Mouse (Mus musculus) heart, embryonic 16.5 days (tissue): ENCODE measurements around the gene Prpf8. TPM values are rescaled to one million over a fixed set of nuclear protein-coding genes. Genes with fewer than 3 reads are reported as not detected.

Experiments
- ATAC-seq: fragments of 200-750 bp; cut with Nextera tagmentation; replicated peaks from 2 replicates; pipeline ENCODE4 v1.8.0; 2017; ENCODE audit warnings: moderate number of reproducible peaks; ENCODE audit not compliant: insufficient read depth, low FRiP score; ENCODE audit errors: extremely low read depth
- H3K27ac ChIP-seq: fragments of 300-500 bp; sonication (generic); 2 replicates; pipeline ENCODE4 v1.5.1; 2014; ENCODE audit warnings: mild to moderate bottlenecking, low read length, control low read depth, moderate library complexity
- H3K27me3 ChIP-seq: fragments of 300-500 bp; sonication (generic); 2 replicates; pipeline ENCODE4 v1.6.1; 2014; ENCODE audit warnings: low read length, mixed read lengths; ENCODE audit not compliant: control insufficient read depth, insufficient read depth
- H3K36me3 ChIP-seq: fragments of 300-500 bp; sonication (generic); 2 replicates; pipeline ENCODE4 v1.6.1; 2014; ENCODE audit not compliant: control insufficient read depth, insufficient read depth
- H3K4me1 ChIP-seq: fragments of 300-500 bp; sonication (generic); 2 replicates; pipeline ENCODE4 v1.6.1; 2014; ENCODE audit warnings: low read length, mixed read lengths; ENCODE audit not compliant: control insufficient read depth, insufficient read depth
- H3K4me2 ChIP-seq: fragments of 300-500 bp; sonication (generic); 2 replicates; pipeline ENCODE4 v1.6.1; 2014; ENCODE audit warnings: low read depth, mild to moderate bottlenecking, control low read depth, low read length
- H3K4me3 ChIP-seq: fragments of 300-500 bp; sonication (generic); 2 replicates; pipeline ENCODE4 v1.5.1; 2014; ENCODE audit warnings: mild to moderate bottlenecking, control low read depth, low read length
- H3K9ac ChIP-seq: fragments of 300-500 bp; sonication (generic); 2 replicates; pipeline ENCODE4 v1.6.1; 2014; ENCODE audit warnings: low read length, control low read depth
- H3K9me3 ChIP-seq: fragments of 300-500 bp; sonication (generic); replicated peaks from 2 replicates; pipeline ENCODE4 v1.6.1; 2016; ENCODE audit warnings: low read length; ENCODE audit not compliant: control insufficient read depth
- WGBS: fragments of 180-500 bp; shearing (Covaris S2); extraction: QIAGEN DNeasy Blood & Tissue Kit; methylation state at CpG from one replicate; pipeline ENCODE4 v1.1.7; 2014; 5-methylcytosine and 5-hydroxymethylcytosine counted together
- polyA plus RNA-seq: library from polyadenylated mRNA; unstranded; fragments of >200 nt; fragmentation: Nextera tagmentation; extraction: Ambion mirVana; gene quantifications from 2 replicates; pipeline ENCODE4 v1.2.1, GENCODE M21; 2015

Gene Prpf8
- polyA plus RNA-seq, 1 experiment from 2014 or later, result 31.4 TPM

DNA sequence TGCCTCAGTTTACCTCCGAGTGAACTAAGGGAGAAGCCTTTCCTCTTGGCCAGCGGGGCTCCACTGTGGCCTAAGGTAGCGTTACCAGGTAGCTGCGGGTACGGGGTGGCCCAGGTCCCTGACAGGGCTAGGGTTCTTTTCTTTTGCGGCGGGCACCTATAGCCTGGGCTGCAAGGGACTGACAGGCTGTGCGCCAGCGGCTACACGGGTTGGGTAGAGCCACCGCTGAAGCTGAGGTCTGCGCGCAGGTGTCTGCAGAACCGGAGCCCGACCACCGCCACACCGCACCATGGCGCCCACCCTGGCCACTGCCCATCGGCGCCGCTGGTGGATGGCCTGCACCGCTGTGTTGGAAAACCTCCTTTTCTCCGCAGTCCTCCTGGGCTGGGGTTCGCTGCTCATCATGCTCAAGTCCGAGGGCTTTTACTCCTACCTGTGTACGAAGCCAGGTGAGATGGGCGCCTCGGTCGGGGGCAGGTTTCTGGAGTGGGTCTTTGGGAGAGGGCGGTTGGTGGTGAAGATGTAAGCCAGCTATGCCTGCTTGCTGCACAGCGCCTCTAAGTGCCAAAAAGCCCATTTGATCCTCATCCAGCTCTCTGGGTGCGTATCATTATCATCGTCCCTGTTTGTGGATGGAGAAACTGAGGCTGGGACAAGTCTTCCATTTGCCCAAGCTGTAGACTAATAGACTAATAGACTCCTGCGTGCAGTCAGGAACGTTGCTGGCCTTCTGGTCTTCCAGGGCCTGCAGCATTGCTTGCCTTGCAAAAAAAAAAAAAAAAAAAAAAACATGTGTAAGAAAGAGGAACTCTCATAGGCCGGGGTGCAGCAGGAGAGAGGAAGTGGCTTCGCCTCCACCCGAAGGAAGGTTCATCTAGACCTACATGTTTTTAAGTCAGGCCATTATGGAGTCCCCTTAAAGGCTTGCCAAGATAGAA lies 46.0 kb downstream of the Prpf8 start:
- H3K4me3 ChIP-seq, result peak overlapping the region; percentile 70
- peak overlapping the region; percentile 96 for H3K4me2 ChIP-seq
- H3K27ac ChIP-seq, result peak overlapping the region; percentile 57
- H3K36me3 ChIP-seq, result no peaks in the 10 kb centered on the region
- no peaks in the 10 kb centered on the region for H3K27me3 ChIP-seq
- no peak for ATAC-seq
- 14% methylated on average over 38 of the region's 38 CpGs for WGBS
- peak overlapping the region; percentile 77 for H3K9ac ChIP-seq
- H3K4me1 ChIP-seq, result peaks cover 22% of the 10 kb centered on the region
- no peaks in the 10 kb centered on the region for H3K9me3 ChIP-seq

DNA sequence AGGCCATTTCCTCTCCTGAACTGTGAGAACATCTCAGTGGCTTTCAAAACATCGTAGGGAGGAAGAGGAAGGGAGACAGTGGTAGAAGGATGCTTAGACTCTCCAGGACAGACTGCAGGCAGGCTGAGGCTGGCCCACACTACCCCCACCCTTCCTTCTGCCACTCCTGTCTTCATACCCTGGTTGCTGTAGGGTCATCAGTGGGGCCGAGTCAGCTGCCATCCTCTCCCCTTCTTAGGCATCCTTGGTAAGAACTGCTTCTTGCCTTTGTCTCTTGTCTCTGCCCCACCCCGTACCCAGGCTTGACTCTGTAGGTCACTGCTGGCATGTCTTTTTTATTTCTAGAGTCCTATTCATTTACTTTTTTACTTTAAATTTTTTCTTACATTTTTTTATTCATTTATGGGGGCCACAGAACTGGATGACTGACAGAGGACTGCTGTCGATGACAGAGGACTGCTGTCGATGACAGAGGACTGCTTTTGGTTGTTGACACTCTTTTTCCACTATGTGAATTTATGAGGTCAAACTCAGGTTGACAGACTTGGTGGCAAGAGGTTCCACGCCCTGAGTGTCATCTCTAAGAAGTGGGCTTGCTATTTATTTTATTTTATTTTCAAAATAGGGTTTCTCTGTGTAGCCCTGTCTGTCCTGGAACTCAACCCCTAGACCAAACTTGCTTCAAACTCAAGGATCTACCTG lies 46.8 kb downstream of the Prpf8 start:
- Histone ChIP-seq H3K27ac (peak overlapping the region; percentile 57), H3K4me3 (no peak overlapping the region; the same call in 1 of the 2 replicates), H3K9ac (no peak overlapping the region), H3K9me3 (no peaks in the 10 kb centered on the region), H3K4me2 (peak overlapping the region; percentile 96), H3K36me3 (no peaks in the 10 kb centered on the region), H3K27me3 (no peaks in the 10 kb centered on the region), H3K4me1 (peaks cover 30% of the 10 kb centered on the region)
- no peak for ATAC-seq
- 72% methylated on average over 6 of the region's 6 CpGs for WGBS

DNA sequence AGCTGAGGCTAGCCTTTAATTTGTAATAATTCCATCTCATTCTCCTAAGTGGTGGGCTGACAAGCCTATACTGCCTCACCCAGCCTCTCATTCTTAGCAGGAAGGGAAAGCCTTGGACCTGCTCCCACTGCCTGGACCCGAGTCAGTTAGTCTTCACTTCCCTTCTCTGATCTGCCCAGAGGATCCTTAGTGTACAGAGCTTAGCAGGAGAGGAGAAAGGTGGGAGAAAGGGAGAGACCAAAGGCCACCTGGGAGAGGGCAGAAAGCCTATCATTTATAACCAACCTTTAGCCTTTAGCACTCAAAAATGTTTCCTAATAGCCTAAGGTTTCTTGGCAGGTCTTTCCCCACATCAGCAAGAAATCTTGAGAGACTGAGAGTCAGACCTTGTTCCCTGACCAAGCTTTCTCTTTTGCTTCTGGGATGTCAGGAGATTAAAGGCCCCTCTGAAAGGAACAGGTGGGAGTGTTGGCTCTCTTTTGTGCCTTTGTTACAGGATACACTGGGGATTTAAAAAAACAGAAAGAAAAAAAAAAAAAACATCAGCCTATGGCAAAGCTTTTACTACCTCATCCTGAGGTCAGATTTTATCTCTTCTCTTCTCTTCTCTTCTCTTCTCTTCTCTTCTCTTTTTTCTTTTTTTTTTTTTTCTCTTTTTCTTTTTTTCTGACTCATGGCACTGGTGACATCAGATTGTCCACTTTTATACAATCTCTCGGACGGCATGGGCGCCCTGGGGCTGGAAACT lies 47.8 kb downstream of the Prpf8 start:
- 0 out of 2 replicates have a peak overlapping the region, but pooled peaks have one; percentile 20 for H3K4me2 ChIP-seq
- peaks cover 37% of the 10 kb centered on the region for H3K4me1 ChIP-seq

DNA sequence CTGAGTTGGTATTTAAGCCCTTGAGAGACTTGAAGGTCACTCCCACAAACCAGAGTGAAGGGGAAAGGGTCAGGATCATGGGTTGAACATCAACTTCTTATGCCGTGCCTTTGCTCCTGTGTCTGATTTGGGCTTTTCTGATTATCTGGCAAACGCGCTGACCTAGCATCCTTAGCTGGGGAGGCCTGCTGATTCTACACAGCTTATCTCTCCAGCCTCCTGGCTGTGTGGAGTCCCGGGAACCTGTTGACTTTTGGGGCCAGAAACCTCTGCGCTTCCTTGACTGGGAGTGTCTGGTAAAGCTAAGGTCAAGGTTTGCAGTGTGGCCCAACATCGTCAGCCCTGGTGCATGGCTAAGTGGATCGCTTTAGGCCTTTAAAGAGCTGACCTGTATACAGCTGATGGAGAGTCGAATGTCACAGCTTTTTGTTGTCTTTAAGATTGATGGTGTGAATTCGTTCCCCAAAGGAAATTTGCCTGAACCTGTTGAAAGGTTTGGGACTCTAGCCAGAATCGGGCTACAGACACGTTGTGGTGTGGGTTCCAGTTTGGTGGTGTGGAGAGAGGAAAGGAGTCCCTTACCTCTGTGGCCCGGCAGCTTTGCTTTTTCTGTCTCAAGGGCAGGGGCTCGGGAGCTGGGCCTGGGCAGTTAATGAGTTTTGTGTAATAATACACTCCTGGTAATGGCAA lies 48.6 kb downstream of the Prpf8 start:
- Histone ChIP-seq H3K9ac (0 out of 2 replicates have a peak overlapping the region, but pooled peaks have one; percentile 16), H3K36me3 (no peaks in the 10 kb centered on the region), H3K4me3 (no peak overlapping the region), H3K27ac (peak overlapping the region; percentile 30; the same call in 1 of the 2 replicates), H3K27me3 (no peaks in the 10 kb centered on the region), H3K4me2 (0 out of 2 replicates have a peak overlapping the region, but pooled peaks have one; percentile 20), H3K9me3 (no peaks in the 10 kb centered on the region), H3K4me1 (peaks cover 37% of the 10 kb centered on the region)
- 35% methylated on average over 13 of the region's 13 CpGs for WGBS
- no peak for ATAC-seq

More for the DNA sequence above, 47.8 kb downstream of the Prpf8 start:
- H3K9me3 ChIP-seq, result no peaks in the 10 kb centered on the region
- no peaks in the 10 kb centered on the region for H3K36me3 ChIP-seq
- H3K9ac ChIP-seq, result 0 out of 2 replicates have a peak overlapping the region, but pooled peaks have one; percentile 16
- ATAC-seq, result no peak
- H3K4me3 ChIP-seq, result no peak overlapping the region
- 44% methylated on average over 4 of the region's 4 CpGs for WGBS
- H3K27me3 ChIP-seq, result no peaks in the 10 kb centered on the region
- H3K27ac ChIP-seq, result peak overlapping the region; percentile 57

DNA sequence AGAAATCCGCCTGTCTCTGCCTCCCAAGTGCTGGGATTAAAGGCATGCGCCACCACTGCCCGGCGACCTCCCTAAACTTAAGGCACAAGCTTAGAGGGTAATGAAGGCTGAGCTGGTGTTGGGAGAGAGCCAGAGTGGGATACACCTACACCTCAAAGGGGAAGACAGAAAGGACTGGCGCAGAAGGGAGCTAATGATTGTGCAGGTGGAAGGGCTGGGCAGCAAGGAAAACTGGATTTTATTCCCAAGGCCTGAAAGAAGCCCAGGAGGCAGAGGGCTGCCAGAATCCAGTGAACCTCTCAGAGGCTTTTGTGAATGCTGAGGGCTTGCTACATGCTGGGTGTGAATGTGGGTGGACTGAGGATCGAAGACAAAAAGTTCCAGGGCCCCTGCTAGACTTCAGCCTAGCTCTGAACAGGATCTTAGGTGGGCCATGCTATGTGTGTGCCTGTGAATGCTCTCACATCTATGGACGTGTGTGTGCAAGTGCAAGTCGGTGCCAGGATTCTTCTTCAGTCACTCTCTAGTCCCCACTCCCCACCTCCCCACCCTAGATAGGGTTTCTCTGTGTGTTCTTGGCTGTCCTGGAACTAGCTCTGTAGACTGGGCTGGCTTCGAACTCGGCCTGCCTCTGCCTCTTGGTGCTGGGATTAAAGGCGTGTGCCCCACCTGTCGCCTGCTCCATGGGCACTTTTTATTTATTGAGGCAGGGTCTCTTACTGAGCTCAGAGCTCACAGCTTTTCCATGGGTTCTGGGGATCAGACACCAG lies 49.8 kb downstream of the Prpf8 start:
- H3K4me3 ChIP-seq, result no peak overlapping the region
- ATAC-seq, result no peak
- H3K36me3 ChIP-seq, result no peaks in the 10 kb centered on the region
- peaks cover 42% of the 10 kb centered on the region for H3K4me1 ChIP-seq
- 88% methylated on average over 12 of the region's 12 CpGs for WGBS
- H3K9me3 ChIP-seq, result no peaks in the 10 kb centered on the region
- no peaks in the 10 kb centered on the region for H3K27me3 ChIP-seq
- no peak overlapping the region for H3K4me2 ChIP-seq
- no peak overlapping the region for H3K9ac ChIP-seq
- H3K27ac ChIP-seq, result no peak overlapping the region

DNA sequence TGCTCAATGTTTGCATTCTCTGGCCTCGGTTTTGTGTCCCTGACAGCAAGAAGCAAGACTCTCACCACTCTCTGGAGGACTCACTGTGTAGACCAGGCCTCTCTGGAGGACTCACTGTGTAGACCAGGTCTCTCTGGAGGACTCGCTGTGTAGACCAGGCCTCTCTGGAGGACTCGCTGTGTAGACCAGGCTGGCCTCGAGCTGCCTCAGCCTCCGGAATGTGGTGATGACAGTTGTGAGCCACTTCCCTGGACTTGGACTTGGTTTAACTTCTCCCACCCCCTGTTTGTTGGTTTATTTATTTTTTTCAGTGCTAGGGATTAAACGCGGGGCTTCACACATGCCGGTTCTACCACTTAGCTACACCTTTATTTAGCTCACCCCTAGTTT lies 50.4 kb downstream of the Prpf8 start:
- ATAC-seq, result no peak
- Histone ChIP-seq H3K36me3 (no peaks in the 10 kb centered on the region), H3K27ac (no peak overlapping the region), H3K9ac (no peak overlapping the region), H3K9me3 (no peaks in the 10 kb centered on the region), H3K4me3 (no peak overlapping the region), H3K4me2 (no peak overlapping the region), H3K4me1 (peaks cover 41% of the 10 kb centered on the region), H3K27me3 (no peaks in the 10 kb centered on the region)
- 73% methylated on average over 8 of the region's 8 CpGs for WGBS

DNA sequence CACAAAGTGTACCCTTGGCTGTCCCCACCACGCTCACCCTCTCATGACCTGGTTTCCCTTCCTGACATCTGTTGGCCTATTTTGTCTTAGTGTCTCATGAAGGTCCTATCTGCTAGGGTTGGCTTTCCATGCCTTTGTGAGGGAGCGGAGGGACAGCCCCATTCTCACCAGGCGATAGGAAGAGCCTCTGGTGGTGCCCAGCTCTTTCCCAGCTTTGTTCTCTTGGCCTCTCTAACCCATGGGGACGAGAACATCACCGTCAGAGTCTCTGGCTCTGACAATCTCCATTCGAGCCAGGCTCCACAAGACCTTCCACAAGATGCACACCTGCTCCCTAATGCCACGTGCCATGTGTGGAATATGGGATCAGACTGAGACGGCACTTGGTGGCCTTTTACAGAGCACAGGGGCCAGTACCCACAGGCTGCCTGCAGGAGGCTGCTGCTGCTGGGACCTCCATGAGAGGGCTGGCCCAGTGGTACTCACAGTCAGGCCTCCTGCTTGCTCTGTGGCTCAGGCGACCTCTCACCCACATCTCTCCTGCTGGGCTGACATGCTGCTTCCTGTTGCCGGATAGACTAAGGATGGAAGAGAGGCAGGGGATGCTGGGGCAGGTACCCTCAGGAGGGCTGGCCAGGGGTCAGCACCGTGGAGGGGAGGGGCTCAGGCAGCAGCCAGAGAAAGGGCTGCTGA lies 51.0 kb downstream of the Prpf8 start:
- Histone ChIP-seq H3K36me3 (no peaks in the 10 kb centered on the region), H3K9ac (peak overlapping the region; percentile 54), H3K9me3 (no peaks in the 10 kb centered on the region), H3K27ac (peak overlapping the region; percentile 73), H3K4me1 (peaks cover 35% of the 10 kb centered on the region), H3K4me2 (no peak overlapping the region), H3K27me3 (no peaks in the 10 kb centered on the region), H3K4me3 (no peak overlapping the region)
- 0 out of 2 replicates have a peak, but pooled peaks have one; percentile 21 for ATAC-seq
- WGBS, result 55% methylated on average over 11 of the region's 11 CpGs
